Mouse (Mus musculus) erythroblast, embryonic 14.5 days (primary cell): ENCODE data around the gene Qrich2.

Source experiments
- GATA1 ChIP-seq: IDR thresholded peaks from 2 replicates; pipeline ENCODE4 v1.6.1; 2012; ENCODE audit warnings: low read length, inconsistent platforms, mixed read lengths
- TAL1 ChIP-seq: IDR thresholded peaks from 3 replicates; pipeline ENCODE4 v1.6.1; 2012; ENCODE audit warnings: low read length, inconsistent platforms, mixed read lengths

GRCm38 (mm10) chr11:116400560-116400959 is 65.5 kb downstream of the Qrich2 start:
- TF ChIP-seq TAL1 (no peak), GATA1 (no peak)
